Mouse (Mus musculus): ENCODE results near the gene Fut4. TPM values are rescaled to one million over a fixed set of nuclear protein-coding genes. Genes with fewer than 3 reads are reported as not detected.
"Not testable (repeated sequence)": the region's sequence is repeated elsewhere in the genome, so short reads cannot be mapped to it uniquely, and the experiment has no call there.

Fut4 gene
- total and polyA plus RNA-seq, 3 experiments, result 8.7 to 11.2 TPM; not detected in 1

DNA sequence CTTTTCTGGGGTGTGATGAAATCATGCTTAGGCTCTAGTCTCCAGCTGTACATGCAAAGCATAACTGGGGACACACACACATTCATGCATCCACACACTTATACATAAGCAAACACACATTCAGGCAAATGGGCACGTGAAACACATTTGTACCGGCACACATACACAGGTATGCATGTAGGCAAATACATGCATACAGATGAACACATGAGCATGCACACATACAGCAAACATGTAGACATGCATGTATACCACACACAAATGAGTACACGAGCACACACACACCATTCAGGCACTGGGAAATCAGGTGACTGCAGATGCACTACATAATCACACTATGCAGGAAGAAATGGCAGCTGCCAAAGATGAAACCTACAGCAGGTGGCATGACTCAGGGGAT lies 41.3 kb downstream of the Fut4 start:
- no peaks in the 10 kb centered on the region for H3K9me3 ChIP-seq (replicated peaks; ENCODE audit: insufficient read depth, low read length)
- H3K79me2 ChIP-seq (ENCODE audit: control insufficient read depth, insufficient read depth, low read length, poor library complexity), result no peaks in the 10 kb centered on the region
- no peak overlapping the region for H3K4me3 ChIP-seq (ENCODE audit: control insufficient read depth in 1 of 2, insufficient read depth in 1 of 2, low read depth in 2 of 2, low read length in 2 of 2)
- no peak overlapping the region for H3K9ac ChIP-seq (ENCODE audit: control insufficient read depth, low read depth, low read length, poor library complexity, severe bottlenecking)
- H3K27ac ChIP-seq (ENCODE audit: control insufficient read depth, low read depth, low read length), result no peak overlapping the region
- peaks cover 0 to 2% of the 10 kb centered on the region in 2 experiments; a peak in 2 of 4 replicates for H3K27me3 ChIP-seq (ENCODE audit: control insufficient read depth in 1 of 2, insufficient read depth in 2 of 2, low read length in 2 of 2)
- H3K4me1 ChIP-seq (ENCODE audit: control insufficient read depth in 1 of 2, insufficient read depth in 2 of 2, low read length in 2 of 2), result no peaks in the 10 kb centered on the region; a peak in 1 of 4 replicates
- TF ChIP-seq SIN3A (IDR thresholded peaks at IDR 0.05; ENCODE audit: low read length) (no peak), TAL1 (IDR thresholded peaks at IDR 0.05; ENCODE audit: low read length) (no peak), MXI1 (IDR thresholded peaks at IDR 0.05; ENCODE audit: low read depth, low read length) (no peak), POLR2AphosphoS5 (IDR thresholded peaks at IDR 0.05; ENCODE audit: borderline replicate concordance, low read depth, low read length) (peak; percentile 91; the same call in 1 of the 2 replicates), RCOR1 (IDR thresholded peaks at IDR 0.05; ENCODE audit: low read depth, low read length) (no peak)
- peaks cover 0 to 6% of the 10 kb centered on the region in 2 experiments; a peak in 1 of 4 replicates for H3K36me3 ChIP-seq (ENCODE audit: control insufficient read depth in 1 of 2, insufficient read depth in 2 of 2, low read length in 2 of 2)
- no peak for DNase-seq (ENCODE audit: low read depth, low spot score)

DNA sequence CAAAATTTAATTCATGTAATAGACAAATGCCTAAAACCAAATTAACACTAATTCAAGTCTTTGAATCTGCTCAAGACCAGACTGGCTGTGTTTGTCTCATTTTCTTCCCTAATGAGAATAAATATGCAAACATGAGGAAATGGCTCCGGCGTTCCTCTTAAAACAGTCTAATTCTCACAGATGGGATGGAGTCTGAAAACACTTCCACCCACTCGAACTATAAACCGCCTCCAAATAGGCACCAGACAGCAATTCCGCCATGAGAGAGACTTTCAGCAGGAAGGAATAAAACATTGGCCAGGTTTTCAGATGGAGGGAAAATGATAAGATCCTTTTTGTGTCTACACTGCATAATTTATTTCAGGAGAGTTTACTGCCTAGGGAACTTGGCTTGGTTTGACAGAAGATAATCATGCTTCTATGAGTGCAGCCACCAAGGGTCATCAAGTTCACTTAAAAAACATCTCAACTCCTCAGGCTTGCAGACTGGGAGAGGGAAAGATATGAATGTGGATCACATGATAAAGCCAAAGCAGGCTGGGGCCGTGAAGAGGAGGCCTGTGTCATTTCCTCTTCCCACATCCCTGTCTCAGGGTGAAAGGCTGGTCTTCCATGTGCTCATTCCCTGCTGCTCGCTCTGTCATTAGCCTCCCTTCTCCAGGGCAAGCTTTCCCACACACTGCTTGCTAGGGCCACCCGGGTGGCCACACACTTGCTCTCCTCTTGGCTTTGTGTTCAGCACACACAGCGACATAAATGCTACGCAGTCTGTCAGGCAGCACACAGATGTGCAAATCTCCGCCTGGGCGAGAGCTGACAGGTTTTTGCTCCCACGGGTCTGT lies 46.7 kb downstream of the Fut4 start:
- Histone ChIP-seq H3K27ac (ENCODE audit: control insufficient read depth, low read depth, low read length) (no peak overlapping the region), H3K36me3 (ENCODE audit: control insufficient read depth in 1 of 2, insufficient read depth in 2 of 2, low read length in 2 of 2) (no peaks in the 10 kb centered on the region; a peak in 1 of 4 replicates), H3K9ac (ENCODE audit: control insufficient read depth, low read depth, low read length, poor library complexity, severe bottlenecking) (no peak overlapping the region), H3K4me3 (ENCODE audit: control insufficient read depth in 1 of 2, insufficient read depth in 1 of 2, low read depth in 2 of 2, low read length in 2 of 2) (no peak overlapping the region), H3K4me1 (ENCODE audit: control insufficient read depth in 1 of 2, insufficient read depth in 2 of 2, low read length in 2 of 2) (peaks cover 0 to 2% of the 10 kb centered on the region in 2 experiments; a peak in 2 of 4 replicates), H3K9me3 (replicated peaks; ENCODE audit: insufficient read depth, low read length) (no peaks in the 10 kb centered on the region), H3K27me3 (ENCODE audit: control insufficient read depth in 1 of 2, insufficient read depth in 2 of 2, low read length in 2 of 2) (peaks cover 0 to 2% of the 10 kb centered on the region in 2 experiments; a peak in 1 of 4 replicates), H3K79me2 (ENCODE audit: control insufficient read depth, insufficient read depth, low read length, poor library complexity) (no peaks in the 10 kb centered on the region)
- DNase-seq (ENCODE audit: low read depth, low spot score), result peak; percentile 47
- no peak for TF ChIP-seq NELFE (IDR thresholded peaks at IDR 0.05; ENCODE audit: low read depth, low read length)
- TF ChIP-seq MAZ (IDR thresholded peaks at IDR 0.05; ENCODE audit: low read depth, low read length), result no peak
- TF ChIP-seq ETS1 (IDR thresholded peaks at IDR 0.05; ENCODE audit: low read depth, low read length), result peak; percentile 32; the same call in 1 of the 2 replicates
- TF ChIP-seq USF1 (IDR thresholded peaks at IDR 0.05; ENCODE audit: low read depth, low read length), result peak; percentile 75; the same call in 1 of the 2 replicates
- no peak for TF ChIP-seq CHD2 (IDR thresholded peaks at IDR 0.05; ENCODE audit: low read length)
- TF ChIP-seq EP300 (IDR thresholded peaks at IDR 0.05; ENCODE audit: low read depth in 1 of 2, low read length in 2 of 2), result peak in 1 of 2 experiments; percentile 35; a peak in 1 of 4 replicates
- no peak for TF ChIP-seq SMC3 (IDR thresholded peaks at IDR 0.05; ENCODE audit: low read depth, low read length)
- TF ChIP-seq GATA1 (IDR thresholded peaks at IDR 0.05; ENCODE audit: low read depth, low read length), result peak; percentile 49; the same call in 1 of the 2 replicates

DNA sequence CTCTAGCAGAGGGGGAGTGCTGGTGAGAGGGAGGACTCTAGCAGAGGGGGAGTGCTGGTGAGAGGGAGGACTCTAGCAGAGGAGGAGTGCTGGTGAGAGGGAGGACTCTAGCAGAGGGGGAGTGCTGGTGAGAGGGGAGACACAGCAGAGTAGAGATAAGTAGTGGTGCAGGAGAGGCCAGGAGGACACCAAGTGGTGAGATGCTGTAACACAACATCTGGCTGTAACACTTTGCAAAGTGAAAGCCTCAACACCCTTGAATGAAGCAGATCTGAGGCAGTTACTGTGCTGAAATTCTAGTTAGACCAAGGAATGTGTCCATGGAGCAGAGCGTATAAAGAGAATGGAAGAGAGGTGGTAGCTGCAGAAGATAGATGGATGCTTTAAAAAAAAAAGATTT lies 51.4 kb downstream of the Fut4 start:
- not testable (repeated sequence) for H3K27ac ChIP-seq (ENCODE audit: control insufficient read depth, low read depth, low read length); H3K9me3 ChIP-seq (replicated peaks; ENCODE audit: insufficient read depth, low read length); H3K36me3 ChIP-seq (ENCODE audit: control insufficient read depth in 1 of 2, insufficient read depth in 2 of 2, low read length in 2 of 2); H3K4me3 ChIP-seq (ENCODE audit: control insufficient read depth in 1 of 2, insufficient read depth in 1 of 2, low read depth in 2 of 2, low read length in 2 of 2); H3K79me2 ChIP-seq (ENCODE audit: control insufficient read depth, insufficient read depth, low read length, poor library complexity); H3K27me3 ChIP-seq (ENCODE audit: control insufficient read depth in 1 of 2, insufficient read depth in 2 of 2, low read length in 2 of 2); H3K4me1 ChIP-seq (ENCODE audit: control insufficient read depth in 1 of 2, insufficient read depth in 2 of 2, low read length in 2 of 2); H3K9ac ChIP-seq (ENCODE audit: control insufficient read depth, low read depth, low read length, poor library complexity, severe bottlenecking)
- DNase-seq (ENCODE audit: low read depth, low spot score), result peak; percentile 73
- TF ChIP-seq CTCF (IDR thresholded peaks at IDR 0.05 in 2 of 3, conservative IDR thresholded peaks at IDR 0.05 in 1 of 3; ENCODE audit: control insufficient read depth in 1 of 3, insufficient read depth in 1 of 3, low read depth in 2 of 3, low read length in 3 of 3, poor library complexity in 1 of 3, severe bottlenecking in 1 of 3) (peak; percentile 43 to 55 (median 46)), RAD21 (IDR thresholded peaks at IDR 0.05; ENCODE audit: low read depth, low read length) (peak; percentile 29), SMC3 (IDR thresholded peaks at IDR 0.05; ENCODE audit: low read depth, low read length) (peak; percentile 57)
